Mouse (Mus musculus) heart, adult 8-10 months (tissue): ENCODE data around the gene Whrn. TPM values are rescaled to one million over a fixed set of nuclear protein-coding genes. Genes with fewer than 3 reads are reported as not detected.

ENCODE experiments used
- DNase-seq: peaks from one replicate; pipeline ENCODE4 v3.0.0; 2022; ENCODE audit warnings: low spot score
- total RNA-seq, 4 experiments: library from RNA; stranded (reverse); gene quantifications; 2 replicates each; pipeline ENCODE4 v1.2.4; 2022

The Whrn gene
- 10 to 100 TPM; 18.5 to 38.1 (median 20.6) TPM for total RNA-seq

DNA sequence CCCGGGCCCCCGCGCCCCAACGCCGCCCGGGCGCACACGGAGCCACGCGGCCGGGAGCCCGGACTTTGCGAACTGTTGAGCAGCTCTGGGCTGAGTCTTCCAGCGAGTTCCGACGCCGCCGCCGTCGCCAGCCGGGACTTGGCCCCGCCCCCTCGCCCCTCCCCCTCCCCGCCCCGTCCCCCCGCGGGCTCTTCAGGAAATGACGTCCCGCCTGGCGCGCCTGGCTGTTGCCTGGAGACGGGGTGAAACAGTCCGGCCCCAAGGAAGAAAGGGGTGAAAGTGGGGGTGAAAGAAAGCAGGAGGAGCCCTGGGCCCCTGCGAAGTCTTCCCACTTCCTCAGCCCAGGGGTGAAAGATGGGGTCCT, at the start of gene Whrn:
Gene Whrn, minus strand, starts transcription at position 77 of the 364 bp plus-strand sequence.
- peak; percentile 48 for DNase-seq

- DNase-seq, result no peak
Measured at GRCm38 (mm10) chr4:63545231-63545958, 49.6 kb upstream of the Whrn start.

- peak; percentile 94 for DNase-seq
Measured at GRCm38 (mm10) chr4:63544494-63545230, 48.9 kb upstream of the Whrn start, which contains the start of gene Atp6v1g1. TSS of gene Atp6v1g1 (plus strand) at chr4:63544772.

DNA sequence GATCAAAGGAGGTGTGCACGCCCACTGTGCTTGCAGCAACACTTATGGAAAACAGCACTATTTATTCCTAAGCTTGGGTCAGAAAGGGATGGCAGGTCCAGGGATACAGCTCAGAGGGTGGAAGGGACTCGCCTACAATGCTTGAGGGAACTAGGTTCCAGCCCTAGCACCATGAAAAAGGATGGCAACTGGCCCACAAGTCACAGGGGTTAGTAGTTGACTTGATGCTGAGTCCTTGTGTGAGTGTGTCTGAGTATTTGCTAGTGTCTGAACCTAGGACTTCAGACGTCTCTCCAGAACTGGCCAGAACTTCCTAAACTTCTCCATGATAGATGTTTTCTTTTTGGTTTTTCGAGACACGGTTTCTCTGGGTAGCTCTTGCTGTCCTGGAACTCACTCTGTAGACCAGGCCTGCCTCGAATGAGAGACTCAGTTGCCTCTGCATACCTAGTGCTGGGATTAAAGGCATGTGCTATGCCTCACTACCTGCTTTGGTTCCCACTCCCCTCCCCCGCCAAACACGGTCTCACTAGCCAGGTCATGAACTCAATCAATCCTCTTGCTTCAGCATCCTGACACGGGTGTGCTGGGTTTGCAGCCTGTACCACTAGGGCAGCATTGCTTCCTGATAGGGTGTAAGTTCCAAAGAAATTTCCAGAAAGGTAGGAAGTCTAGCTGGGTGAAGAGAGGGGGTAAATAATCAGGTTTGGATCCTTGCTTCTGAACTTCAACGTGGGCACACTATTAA, 48.1 kb upstream of the Whrn start:
- DNase-seq, result no peak

DNA sequence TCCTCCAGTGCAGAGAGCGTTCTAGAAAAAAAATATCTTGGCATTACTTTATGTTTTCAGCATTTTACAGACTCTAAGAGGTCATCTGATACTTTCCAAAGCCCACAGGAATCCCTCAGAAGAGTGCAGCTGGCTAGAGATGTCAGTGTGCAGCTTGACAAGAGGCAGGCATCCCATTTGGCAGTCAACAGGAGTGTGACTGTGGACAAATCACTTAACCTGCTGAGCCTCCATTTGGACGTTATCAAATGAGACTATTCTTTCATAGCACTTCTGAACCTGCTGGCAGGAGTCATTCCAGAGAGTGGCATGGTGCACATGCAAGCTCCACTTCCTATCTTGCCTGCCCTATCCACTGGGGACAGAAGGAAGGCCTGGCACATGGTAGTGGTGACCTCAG, 46.4 kb upstream of the Whrn start:
- peak; percentile 76 for DNase-seq

DNA sequence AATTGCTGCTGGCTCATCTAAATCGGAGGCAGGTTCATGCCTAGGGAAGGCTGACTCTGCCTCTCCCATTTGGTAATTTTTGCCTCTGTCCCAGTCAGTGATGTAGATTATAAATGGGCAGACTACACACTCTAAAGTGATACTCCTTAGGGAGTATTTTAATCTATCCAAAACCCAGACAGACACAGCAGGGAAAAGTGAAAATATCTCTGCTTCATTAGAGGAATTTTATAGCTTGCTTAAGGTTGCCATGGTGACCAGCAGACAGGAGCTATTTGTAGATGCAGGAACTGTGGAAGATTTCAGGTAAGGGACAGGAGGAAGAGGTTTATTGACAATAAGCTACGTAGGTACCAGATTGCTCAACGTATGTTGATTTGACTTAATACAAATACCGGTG, 41.8 kb upstream of the Whrn start:
- no peak for DNase-seq

GRCm38 (mm10) chr4:63530409-63530808, 34.6 kb upstream of the Whrn start:
- no peak for DNase-seq

DNA sequence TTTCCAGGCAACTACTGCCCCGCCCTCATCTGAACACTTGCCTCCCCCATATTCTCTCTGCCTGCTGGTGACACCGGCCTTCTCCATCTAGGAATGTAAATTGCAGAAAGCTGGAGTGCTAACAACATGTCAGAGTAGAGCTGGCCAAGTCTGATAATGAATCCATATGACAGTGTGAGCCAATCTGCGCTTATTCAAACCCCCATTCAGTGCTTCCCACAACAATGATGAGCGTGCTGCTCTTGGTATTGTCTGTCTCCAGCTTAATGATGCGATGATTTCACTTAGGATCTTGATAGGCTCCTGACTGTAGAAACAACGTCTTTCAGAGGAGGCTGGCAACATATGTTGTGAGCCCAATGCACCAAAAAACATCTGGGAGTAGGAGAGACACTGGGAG, 33.2 kb upstream of the Whrn start:
- no peak for DNase-seq

GRCm38 (mm10) chr4:63525514-63525913, 29.7 kb upstream of the Whrn start:
- DNase-seq, result no peak

- DNase-seq, result no peak
Measured at GRCm38 (mm10) chr4:63521813-63522419, 26.1 kb upstream of the Whrn start.

GRCm38 (mm10) chr4:63515021-63515420, 19.2 kb upstream of the Whrn start:
- no peak for DNase-seq

GRCm38 (mm10) chr4:63514454-63514984, 18.7 kb upstream of the Whrn start:
- no peak for DNase-seq

DNA sequence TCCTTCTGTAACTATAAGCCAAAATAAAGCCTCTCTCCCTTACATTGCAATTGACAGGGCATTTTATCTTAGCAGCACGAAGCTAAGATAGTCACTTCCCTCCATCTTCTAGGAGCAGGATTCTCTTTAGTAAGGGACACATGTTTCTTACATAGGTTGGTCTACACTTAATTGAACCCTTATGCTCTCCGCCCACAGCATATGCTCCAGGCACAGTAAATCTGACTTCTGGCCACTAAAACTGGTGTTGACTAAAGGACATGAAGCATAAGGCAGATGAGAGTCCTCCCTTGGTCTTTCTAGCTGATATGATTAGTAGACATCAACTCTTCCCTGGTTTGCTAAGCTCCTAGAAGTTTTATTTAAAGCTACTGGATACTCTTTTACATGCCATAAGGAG, 17.1 kb upstream of the Whrn start:
- no peak for DNase-seq

GRCm38 (mm10) chr4:63508232-63508631, 12.4 kb upstream of the Whrn start:
- DNase-seq, result peak; percentile 78

DNA sequence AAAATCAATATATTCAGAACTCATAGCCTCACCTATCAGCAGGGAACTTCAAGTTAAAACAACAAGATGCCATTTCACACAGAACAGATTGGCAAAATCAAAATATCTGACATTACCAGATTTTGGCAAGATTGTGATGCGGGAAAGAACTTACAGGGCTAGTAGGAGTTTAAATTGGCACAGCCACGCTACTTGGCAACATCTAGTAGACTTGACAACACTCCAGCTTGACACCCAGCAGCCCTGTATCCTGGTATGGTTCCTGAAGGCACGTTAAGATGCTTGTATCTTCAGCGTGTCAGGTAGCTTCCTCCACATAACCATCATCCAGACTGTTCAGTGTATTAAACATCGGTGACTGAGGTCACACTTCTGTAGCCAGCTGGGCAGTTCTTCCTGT, 11.7 kb upstream of the Whrn start:
- no peak for DNase-seq

GRCm38 (mm10) chr4:63503949-63504348, 8.2 kb upstream of the Whrn start:
- DNase-seq, result no peak

DNA sequence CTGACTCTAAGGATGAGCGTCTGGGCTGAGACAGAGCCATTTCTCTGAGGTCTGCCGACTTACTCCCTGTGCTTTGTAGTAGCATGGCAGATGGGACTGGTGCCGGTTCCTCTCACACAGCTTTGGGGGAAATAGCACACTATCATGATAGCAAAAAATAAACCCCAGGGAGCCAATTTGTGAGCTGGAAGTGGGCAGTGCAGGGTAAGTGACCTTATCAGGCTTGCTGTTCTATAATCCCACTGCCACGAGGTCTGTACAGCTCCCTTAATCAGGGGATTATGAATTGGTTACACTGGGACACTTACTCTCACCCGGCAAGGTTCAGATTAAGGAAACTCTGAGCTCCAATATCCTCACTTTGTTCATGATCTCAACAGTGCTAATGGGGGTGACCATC, 5.3 kb upstream of the Whrn start:
- DNase-seq, result no peak

DNA sequence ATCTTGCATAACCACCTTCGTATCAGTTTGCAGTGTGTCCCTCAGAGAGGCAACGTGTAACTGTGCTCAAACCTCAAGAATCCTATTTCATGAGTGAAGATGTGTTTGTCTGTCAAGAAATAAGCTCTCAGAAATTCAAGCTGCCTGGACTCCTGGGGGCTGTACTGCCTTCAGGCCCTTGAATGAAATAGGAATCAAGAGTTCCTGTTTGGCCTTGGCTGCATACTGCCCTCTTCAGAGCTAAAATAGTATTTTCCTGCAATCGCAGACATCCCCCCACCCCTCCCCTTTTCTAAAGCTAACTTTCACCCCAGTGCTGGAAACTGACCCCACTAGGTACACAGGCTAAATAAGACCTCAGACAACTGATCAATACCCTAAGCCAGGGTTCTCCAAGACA, 2.6 kb upstream of the Whrn start:
- DNase-seq, result no peak

DNA sequence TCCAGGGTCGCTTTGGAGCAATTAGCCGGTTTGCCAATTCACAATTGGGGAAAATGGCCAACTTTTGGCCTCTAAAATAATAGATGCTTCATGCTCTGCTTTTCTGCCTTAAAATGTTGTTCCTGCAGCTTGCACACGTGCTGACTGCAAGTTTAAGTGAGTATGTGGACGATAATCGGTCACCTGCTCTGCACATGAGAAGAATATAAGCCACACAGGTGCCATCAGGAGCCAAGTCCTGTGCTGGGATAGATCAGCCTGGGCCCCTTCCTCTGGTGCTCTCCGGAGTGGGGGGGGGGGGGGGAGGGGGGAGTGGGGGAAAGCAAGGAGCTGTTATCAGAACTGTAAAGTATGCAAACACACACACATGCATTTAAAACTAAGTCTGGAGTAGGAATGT, 521 bp upstream of the Whrn start:
- DNase-seq, result no peak

DNA sequence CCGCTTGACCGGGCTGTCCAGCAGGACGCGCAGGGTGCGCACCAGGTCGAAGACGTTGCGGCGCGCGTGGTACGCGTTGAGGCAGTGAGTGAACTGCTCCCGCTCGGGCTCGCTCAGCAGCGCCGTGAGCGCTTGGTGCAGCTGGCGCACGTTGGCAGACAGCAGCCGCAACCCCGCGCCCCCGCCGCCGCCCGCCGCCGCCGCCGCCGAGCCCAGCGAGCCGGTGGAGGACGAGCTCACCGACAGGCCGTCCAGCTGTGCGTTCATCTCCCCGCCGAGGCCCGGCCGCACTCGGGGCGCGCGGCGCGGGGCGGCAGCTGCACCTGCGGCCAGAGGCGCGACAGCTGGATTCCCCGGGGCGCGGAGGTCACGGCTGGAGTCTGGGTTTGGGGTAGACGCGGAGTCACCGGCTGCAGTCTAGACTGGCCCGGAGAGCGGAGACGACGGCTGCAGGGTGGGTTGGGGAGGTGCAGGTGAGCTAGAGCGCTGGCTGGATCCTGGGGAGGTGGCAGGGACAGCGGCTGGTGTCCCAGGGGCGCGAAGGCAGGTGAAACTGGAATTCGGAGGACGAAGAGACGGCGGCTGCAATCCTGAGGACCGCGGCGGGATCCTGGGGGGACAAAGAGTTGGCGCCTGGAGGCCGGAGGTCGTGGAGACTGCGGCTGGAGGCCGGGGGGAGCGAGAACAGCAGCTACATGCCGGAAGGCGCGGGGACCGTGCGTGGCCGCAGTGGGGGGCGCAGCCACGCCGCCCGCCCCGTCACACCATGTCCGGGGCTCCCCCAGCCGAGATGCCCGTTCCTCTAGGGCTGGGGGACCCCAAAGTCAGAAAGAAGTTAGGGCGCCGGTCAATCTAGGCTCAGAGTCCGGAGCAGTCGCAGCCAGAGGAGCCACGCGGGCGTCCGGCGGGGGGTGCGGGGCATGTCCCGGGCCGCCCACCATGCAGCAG, 550 bp downstream of the Whrn start:
- DNase-seq, result no peak
